Mouse (Mus musculus): ENCODE measurements around the gene Rhot1.

- no peak for TF ChIP-seq EP300 (IDR thresholded peaks at IDR 0.05; ENCODE audit: low read depth)
- TF ChIP-seq CTCF (IDR thresholded peaks at IDR 0.05; ENCODE audit: low read depth), result no peak
Observed at GRCm38 (mm10) chr11:80171884-80172283, 36.9 kb upstream of the Rhot1 start.
